Mouse (Mus musculus) midbrain, embryonic 11.5 days (tissue): Measurements from ENCODE around the gene Exoc3l4. TPM values are rescaled to one million over a fixed set of nuclear protein-coding genes. Genes with fewer than 3 reads are reported as not detected.
A peak's percentile ranks its signal among the peaks of the same experiment; 100 is the strongest.

Source experiments
- ATAC-seq: fragments of 200-750 bp; cut with Nextera tagmentation; 2 replicates; pipeline ENCODE4 v1.8.0; 2017; ENCODE audit warnings: moderate TSS enrichment, moderate library complexity; ENCODE audit not compliant: low FRiP score
- DNase-seq: peaks from one replicate; pipeline ENCODE4 v3.0.0; 2015; ENCODE audit warnings: low spot score; ENCODE audit errors: missing footprints
- H3K27ac ChIP-seq: fragments of 300-500 bp; sonication (generic); 2 replicates; pipeline ENCODE4 v1.5.1; 2014; ENCODE audit warnings: low read depth, low read length
- H3K27me3 ChIP-seq: fragments of 300-500 bp; sonication (generic); 2 replicates; pipeline ENCODE4 v1.6.1; 2014; ENCODE audit warnings: mild to moderate bottlenecking, low read length, moderate library complexity, mixed read lengths; ENCODE audit not compliant: control insufficient read depth, insufficient read depth
- H3K36me3 ChIP-seq: fragments of 300-500 bp; sonication (generic); 2 replicates; pipeline ENCODE4 v1.6.1; 2014; ENCODE audit warnings: mild to moderate bottlenecking, low read length, moderate library complexity, mixed read lengths; ENCODE audit not compliant: control insufficient read depth, insufficient read depth
- H3K4me1 ChIP-seq: fragments of 300-500 bp; sonication (generic); 2 replicates; pipeline ENCODE4 v1.6.1; 2014; ENCODE audit warnings: low read length; ENCODE audit not compliant: control insufficient read depth, insufficient read depth
- H3K4me2 ChIP-seq: fragments of 300-500 bp; sonication (generic); 2 replicates; pipeline ENCODE4 v1.6.1; 2014; ENCODE audit warnings: mild to moderate bottlenecking, moderate library complexity
- H3K4me3 ChIP-seq: fragments of 300-500 bp; sonication (generic); 2 replicates; pipeline ENCODE4 v1.5.1; 2014; ENCODE audit warnings: low read depth, low read length
- H3K9ac ChIP-seq: fragments of 300-500 bp; sonication (generic); 2 replicates; pipeline ENCODE4 v1.6.1; 2014; ENCODE audit warnings: low read length
- H3K9me3 ChIP-seq: fragments of 300-500 bp; sonication (generic); 2 replicates; pipeline ENCODE4 v1.6.1; 2016; ENCODE audit warnings: low read length; ENCODE audit not compliant: control insufficient read depth
- WGBS: fragments of 180-500 bp; shearing (Covaris S2); extraction: QIAGEN DNeasy Blood & Tissue Kit; methylation state at CpG from one replicate; pipeline ENCODE4 v1.1.7; 2014; 5-methylcytosine and 5-hydroxymethylcytosine counted together
- polyA plus RNA-seq: library from polyadenylated mRNA; unstranded; fragments of >200 nt; fragmentation: Nextera tagmentation; extraction: Ambion mirVana; gene quantifications from 2 replicates; pipeline ENCODE4 v1.2.1, GENCODE M21; 2014

The Exoc3l4 gene
- polyA plus RNA-seq, 1 experiment from 2014 or later, result 2.9 TPM

- Histone ChIP-seq H3K27me3 (no peaks in the 10 kb centered on the region), H3K9me3 (no peaks in the 10 kb centered on the region), H3K27ac (peak within 1 kb of the TSS; percentile 91), H3K4me3 (peak within 1 kb of the TSS; percentile 96), H3K9ac (peak within 1 kb of the TSS; percentile 93), H3K4me2 (peak within 1 kb of the TSS; percentile 88), H3K4me1 (peaks cover 17% of the 10 kb centered on the region), H3K36me3 (no peaks in the 10 kb centered on the region)
- DNase-seq, result peak; percentile 99
- WGBS, result under 1% methylated on average over 86 of the region's 94 CpGs
- ATAC-seq, result peak; percentile 95
These were observed 39.3 kb upstream of the Exoc3l4 start, which contains the start of gene Cdc42bpb for GRCm38 (mm10) chr12:111377376-111377973. Gene Cdc42bpb (minus strand): TSS chr12:111377718.

GRCm38 (mm10) chr12:111377986-111378490 is 38.8 kb upstream of the Exoc3l4 start:
- Histone ChIP-seq H3K4me3 (peak overlapping the region; percentile 96), H3K27ac (peak overlapping the region; percentile 91), H3K27me3 (no peaks in the 10 kb centered on the region), H3K9ac (peak overlapping the region; percentile 93), H3K36me3 (no peaks in the 10 kb centered on the region), H3K9me3 (no peaks in the 10 kb centered on the region), H3K4me2 (peak overlapping the region; percentile 82), H3K4me1 (peaks cover 17% of the 10 kb centered on the region)
- ATAC-seq (peak; percentile 83), DNase-seq (no peak)
- under 1% methylated on average over 32 of the region's 32 CpGs for WGBS

- H3K27ac ChIP-seq, result no peak overlapping the region
- WGBS, result 72% methylated on average over 12 of the region's 12 CpGs
- peak overlapping the region; percentile 93 for H3K9ac ChIP-seq
- peaks cover 17% of the 10 kb centered on the region for H3K4me1 ChIP-seq
- ATAC-seq, result no peak
- no peaks in the 10 kb centered on the region for H3K36me3 ChIP-seq
- no peak for DNase-seq
- H3K27me3 ChIP-seq, result no peaks in the 10 kb centered on the region
- H3K9me3 ChIP-seq, result no peaks in the 10 kb centered on the region
- peak overlapping the region; percentile 96 for H3K4me3 ChIP-seq
- peak overlapping the region; percentile 82 for H3K4me2 ChIP-seq
These were observed 38.0 kb upstream of the Exoc3l4 start for GRCm38 (mm10) chr12:111378812-111379211.

GRCm38 (mm10) chr12:111385883-111386641 is 30.8 kb upstream of the Exoc3l4 start:
- H3K9me3 ChIP-seq, result no peaks in the 10 kb centered on the region
- no peak overlapping the region for H3K9ac ChIP-seq
- no peak overlapping the region for H3K4me2 ChIP-seq
- 88% methylated on average over 13 of the region's 13 CpGs for WGBS
- ATAC-seq (no peak), DNase-seq (no peak)
- H3K4me3 ChIP-seq, result no peak overlapping the region
- no peaks in the 10 kb centered on the region for H3K36me3 ChIP-seq
- no peak overlapping the region for H3K27ac ChIP-seq
- no peaks in the 10 kb centered on the region for H3K27me3 ChIP-seq
- no peaks in the 10 kb centered on the region for H3K4me1 ChIP-seq

- Histone ChIP-seq H3K27me3 (no peaks in the 10 kb centered on the region), H3K4me1 (no peaks in the 10 kb centered on the region), H3K4me2 (no peak overlapping the region), H3K4me3 (no peak overlapping the region), H3K9ac (no peak overlapping the region), H3K36me3 (no peaks in the 10 kb centered on the region), H3K9me3 (no peaks in the 10 kb centered on the region), H3K27ac (no peak overlapping the region)
- ATAC-seq (no peak), DNase-seq (no peak)
- 69% methylated on average over 8 of the region's 8 CpGs for WGBS
These were observed 30.1 kb upstream of the Exoc3l4 start for GRCm38 (mm10) chr12:111386642-111387120.

- no peaks in the 10 kb centered on the region for H3K4me1 ChIP-seq
- DNase-seq (no peak), ATAC-seq (no peak)
- no peaks in the 10 kb centered on the region for H3K27me3 ChIP-seq
- no peak overlapping the region for H3K9ac ChIP-seq
- no peak overlapping the region for H3K27ac ChIP-seq
- WGBS, result 97% methylated on average over 4 of the region's 4 CpGs
- no peaks in the 10 kb centered on the region for H3K36me3 ChIP-seq
- H3K4me2 ChIP-seq, result no peak overlapping the region
- no peaks in the 10 kb centered on the region for H3K9me3 ChIP-seq
- no peak overlapping the region for H3K4me3 ChIP-seq
These were observed 29.7 kb upstream of the Exoc3l4 start for GRCm38 (mm10) chr12:111387146-111387545.

- ATAC-seq, result no peak
- no peaks in the 10 kb centered on the region for H3K27me3 ChIP-seq
- H3K27ac ChIP-seq, result no peak overlapping the region
- no peaks in the 10 kb centered on the region for H3K9me3 ChIP-seq
- H3K4me3 ChIP-seq, result no peak overlapping the region
- no peak overlapping the region for H3K9ac ChIP-seq
- H3K4me1 ChIP-seq, result no peaks in the 10 kb centered on the region
- H3K36me3 ChIP-seq, result no peaks in the 10 kb centered on the region
- DNase-seq, result no peak
- no peak overlapping the region for H3K4me2 ChIP-seq
- WGBS, result 90% methylated on average over 6 of the region's 6 CpGs
These were observed 22.8 kb upstream of the Exoc3l4 start for GRCm38 (mm10) chr12:111394008-111394407.

GRCm38 (mm10) chr12:111396997-111397396 is 19.8 kb upstream of the Exoc3l4 start:
- no peak overlapping the region for H3K27ac ChIP-seq
- 79% methylated on average over 5 of the region's 5 CpGs for WGBS
- no peaks in the 10 kb centered on the region for H3K9me3 ChIP-seq
- H3K4me1 ChIP-seq, result no peaks in the 10 kb centered on the region
- no peak overlapping the region for H3K4me3 ChIP-seq
- ATAC-seq, result no peak
- no peak for DNase-seq
- H3K36me3 ChIP-seq, result no peaks in the 10 kb centered on the region
- H3K27me3 ChIP-seq, result no peaks in the 10 kb centered on the region
- H3K9ac ChIP-seq, result no peak overlapping the region
- no peak overlapping the region for H3K4me2 ChIP-seq
